Mouse (Mus musculus): ENCODE measurements around the gene Tmem201. TPM values are rescaled to one million over a fixed set of nuclear protein-coding genes. Genes with fewer than 3 reads are reported as not detected.

The Tmem201 gene
- total and polyA plus RNA-seq, 2 experiments, result 6.5 to 25.2 TPM

GRCm38 (mm10) chr4:149779966-149780365 lies 42.1 kb upstream of the Tmem201 start:
- Histone ChIP-seq H3K27ac (replicated peaks; ENCODE audit: insufficient read depth, low read depth, low read length) (no peak overlapping the region), H3K27me3 (ENCODE audit: control insufficient read depth, insufficient read depth, low read length) (no peaks in the 10 kb centered on the region), H3K36me3 (ENCODE audit: control insufficient read depth, insufficient read depth, low read length) (no peaks in the 10 kb centered on the region), H3K4me3 (ENCODE audit: insufficient read depth, low read depth, low read length) (no peak overlapping the region), H3K4me1 (ENCODE audit: control insufficient read depth, insufficient read depth, low read length) (peaks cover 33% of the 10 kb centered on the region), H3K79me2 (ENCODE audit: control insufficient read depth, insufficient read depth, low read length) (no peaks in the 10 kb centered on the region), H3K9ac (ENCODE audit: low read depth, low read length) (no peak overlapping the region)
- no peak for DNase-seq (ENCODE audit: extremely low read depth, low read depth, low spot score)
- no peak for TF ChIP-seq POLR2A (IDR thresholded peaks at IDR 0.05; ENCODE audit: extremely low read depth, insufficient read depth, low read length)
- 78% methylated on average over 9 of the region's 9 CpGs for WGBS

- H3K4me3 ChIP-seq (ENCODE audit: insufficient read depth, low read depth, low read length), result no peak overlapping the region
- H3K9ac ChIP-seq (ENCODE audit: low read depth, low read length), result peak overlapping the region; percentile 48
- no peak for TF ChIP-seq CTCF (IDR thresholded peaks at IDR 0.05; ENCODE audit: low read depth, low read length)
- TF ChIP-seq POLR2A (IDR thresholded peaks at IDR 0.05; ENCODE audit: extremely low read depth, insufficient read depth, low read length), result no peak
- no peaks in the 10 kb centered on the region for H3K27me3 ChIP-seq (ENCODE audit: control insufficient read depth, insufficient read depth, low read length)
- H3K79me2 ChIP-seq (ENCODE audit: control insufficient read depth, insufficient read depth, low read length), result peaks cover 8% of the 10 kb centered on the region; the same call in 1 of the 2 replicates
- DNase-seq (ENCODE audit: extremely low read depth, low read depth, low spot score), result peak; percentile 91
- 21% methylated on average over 9 of the region's 9 CpGs for WGBS
- no peaks in the 10 kb centered on the region for H3K36me3 ChIP-seq (ENCODE audit: control insufficient read depth, insufficient read depth, low read length)
- peak overlapping the region; percentile 85 for H3K27ac ChIP-seq (replicated peaks; ENCODE audit: insufficient read depth, low read depth, low read length)
- H3K4me1 ChIP-seq (ENCODE audit: control insufficient read depth, insufficient read depth, low read length), result peaks cover 32% of the 10 kb centered on the region
Measured at GRCm38 (mm10) chr4:149777126-149777525, 39.3 kb upstream of the Tmem201 start.

- peaks cover 36% of the 10 kb centered on the region for H3K4me1 ChIP-seq (ENCODE audit: control insufficient read depth, insufficient read depth, low read length)
- H3K27me3 ChIP-seq (ENCODE audit: control insufficient read depth, insufficient read depth, low read length), result no peaks in the 10 kb centered on the region
- H3K79me2 ChIP-seq (ENCODE audit: control insufficient read depth, insufficient read depth, low read length), result peaks cover 13% of the 10 kb centered on the region; the same call in 1 of the 2 replicates
- no peak overlapping the region for H3K9ac ChIP-seq (ENCODE audit: low read depth, low read length)
- TF ChIP-seq POLR2A (IDR thresholded peaks at IDR 0.05; ENCODE audit: extremely low read depth, insufficient read depth, low read length), result no peak
- TF ChIP-seq CTCF (IDR thresholded peaks at IDR 0.05; ENCODE audit: low read depth, low read length), result no peak
- no peak overlapping the region for H3K4me3 ChIP-seq (ENCODE audit: insufficient read depth, low read depth, low read length)
- H3K36me3 ChIP-seq (ENCODE audit: control insufficient read depth, insufficient read depth, low read length), result no peaks in the 10 kb centered on the region
- 9% methylated on average over 8 of the region's 8 CpGs for WGBS
- H3K27ac ChIP-seq (replicated peaks; ENCODE audit: insufficient read depth, low read depth, low read length), result peak overlapping the region; percentile 79
- DNase-seq (ENCODE audit: extremely low read depth, low read depth, low spot score), result peak; percentile 89
Measured at GRCm38 (mm10) chr4:149775760-149776362, 38.0 kb upstream of the Tmem201 start.

GRCm38 (mm10) chr4:149775330-149775729 lies 37.5 kb upstream of the Tmem201 start:
- H3K79me2 ChIP-seq (ENCODE audit: control insufficient read depth, insufficient read depth, low read length), result peaks cover 16% of the 10 kb centered on the region
- DNase-seq (ENCODE audit: extremely low read depth, low read depth, low spot score), result peak; percentile 97
- TF ChIP-seq CTCF (IDR thresholded peaks at IDR 0.05; ENCODE audit: low read depth, low read length) (no peak), POLR2A (IDR thresholded peaks at IDR 0.05; ENCODE audit: extremely low read depth, insufficient read depth, low read length) (no peak)

GRCm38 (mm10) chr4:149774094-149774470 lies 36.2 kb upstream of the Tmem201 start, which contains the start of gene Slc25a33:
Gene Slc25a33, minus strand, starts transcription at chr4:149774277.
- Histone ChIP-seq H3K4me1 (ENCODE audit: control insufficient read depth, insufficient read depth, low read length) (peaks cover 36% of the 10 kb centered on the region), H3K27me3 (ENCODE audit: control insufficient read depth, insufficient read depth, low read length) (no peaks in the 10 kb centered on the region), H3K4me3 (ENCODE audit: insufficient read depth, low read depth, low read length) (peak within 1 kb of the TSS; percentile 97), H3K36me3 (ENCODE audit: control insufficient read depth, insufficient read depth, low read length) (no peaks in the 10 kb centered on the region; the same call in 1 of the 2 replicates), H3K27ac (replicated peaks; ENCODE audit: insufficient read depth, low read depth, low read length) (peak within 1 kb of the TSS; percentile 95), H3K79me2 (ENCODE audit: control insufficient read depth, insufficient read depth, low read length) (peaks cover 25% of the 10 kb centered on the region), H3K9ac (ENCODE audit: low read depth, low read length) (peak within 1 kb of the TSS; percentile 99)
- TF ChIP-seq CTCF (IDR thresholded peaks at IDR 0.05; ENCODE audit: low read depth, low read length) (no peak), POLR2A (IDR thresholded peaks at IDR 0.05; ENCODE audit: extremely low read depth, insufficient read depth, low read length) (peak; percentile 95)
- peak; percentile 76 for DNase-seq (ENCODE audit: extremely low read depth, low read depth, low spot score)
- under 1% methylated on average over 51 of the region's 51 CpGs for WGBS

More at GRCm38 (mm10) chr4:149775330-149775729, 37.5 kb upstream of the Tmem201 start:
- Histone ChIP-seq H3K4me3 (ENCODE audit: insufficient read depth, low read depth, low read length) (no peak overlapping the region), H3K27ac (replicated peaks; ENCODE audit: insufficient read depth, low read depth, low read length) (peak overlapping the region; percentile 79), H3K9ac (ENCODE audit: low read depth, low read length) (no peak overlapping the region), H3K36me3 (ENCODE audit: control insufficient read depth, insufficient read depth, low read length) (no peaks in the 10 kb centered on the region; the same call in 1 of the 2 replicates), H3K4me1 (ENCODE audit: control insufficient read depth, insufficient read depth, low read length) (peaks cover 36% of the 10 kb centered on the region), H3K27me3 (ENCODE audit: control insufficient read depth, insufficient read depth, low read length) (no peaks in the 10 kb centered on the region)
- WGBS, result 28% methylated on average over 7 of the region's 7 CpGs
